Mouse (Mus musculus): Measurements from ENCODE around the gene Ano6.

Gene Ano6

DNA sequence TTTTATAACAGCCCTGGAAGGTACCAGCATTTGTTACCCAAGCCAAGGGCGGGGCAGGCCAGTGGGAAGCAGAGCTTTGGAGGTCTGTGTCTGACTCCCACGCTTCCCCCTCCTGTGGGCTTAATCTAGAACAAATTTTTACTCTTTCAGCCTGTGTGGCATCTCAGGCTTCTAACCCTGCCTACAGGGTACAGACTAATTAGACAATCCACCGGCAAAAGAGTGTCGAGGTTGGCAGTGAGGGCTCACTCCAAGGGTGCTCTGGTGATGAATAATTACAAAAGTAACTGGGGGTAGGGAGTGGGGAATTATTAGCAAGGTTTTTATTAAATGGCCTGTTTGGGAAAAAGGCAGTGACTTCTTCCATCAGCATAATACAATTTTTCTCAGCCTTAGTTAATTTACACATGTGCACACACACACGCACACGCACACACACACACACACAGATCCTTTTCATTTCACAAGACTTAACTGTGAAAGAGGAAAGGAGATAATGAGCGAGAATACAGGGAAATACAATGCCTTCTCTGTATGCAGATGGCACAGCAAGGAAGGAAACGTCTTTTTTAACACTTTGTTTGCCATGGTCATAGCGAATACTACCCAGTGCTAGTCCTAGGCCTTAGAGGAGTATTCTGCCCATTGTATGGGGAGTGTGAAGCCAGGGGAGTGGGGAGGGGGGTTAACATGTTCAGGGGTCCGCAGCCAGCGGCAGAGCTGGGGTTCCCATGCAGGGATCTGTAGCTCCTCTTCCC lies 155.5 kb downstream of the Ano6 start:
- DNase-seq = no peak

DNA sequence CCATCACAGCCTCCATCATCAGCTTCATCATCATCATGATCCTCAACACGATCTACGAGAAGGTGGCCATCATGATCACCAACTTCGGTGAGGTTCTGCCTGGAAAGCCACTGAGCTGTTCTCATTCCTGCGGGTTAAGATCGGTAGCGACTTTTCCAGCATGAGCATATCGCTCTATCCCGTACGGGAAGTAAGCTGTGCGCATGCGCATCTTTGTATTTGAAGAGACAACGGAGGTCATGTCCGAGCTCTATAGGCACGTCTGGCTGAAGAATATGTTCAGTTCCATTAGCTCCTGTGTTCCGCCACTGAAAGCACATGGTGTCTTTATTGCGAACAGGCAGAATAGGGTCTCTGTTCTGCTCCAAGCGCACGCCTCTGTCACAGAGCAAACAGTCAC lies 157.8 kb downstream of the Ano6 start:
- DNase-seq = no peak

DNA sequence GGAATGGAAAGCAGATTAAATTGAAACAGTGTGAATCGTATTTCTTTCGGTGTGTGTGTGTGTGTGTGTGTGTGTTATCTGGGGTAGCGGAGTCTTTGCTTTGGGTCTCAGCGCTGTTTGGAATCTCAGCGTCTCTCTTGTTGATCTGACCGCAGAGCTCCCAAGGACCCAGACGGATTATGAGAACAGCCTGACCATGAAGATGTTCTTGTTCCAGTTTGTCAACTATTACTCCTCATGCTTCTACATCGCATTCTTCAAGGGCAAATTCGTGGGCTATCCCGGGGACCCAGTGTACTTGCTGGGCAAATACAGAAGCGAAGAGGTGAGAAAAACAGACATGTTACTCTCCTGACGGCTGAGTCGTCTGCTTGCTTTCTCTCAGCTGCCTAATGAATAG lies 158.7 kb downstream of the Ano6 start:
- no peak for DNase-seq

- no peak for DNase-seq
Observed at GRCm38 (mm10) chr15:95951497-95951896, 160.9 kb downstream of the Ano6 start.

DNA sequence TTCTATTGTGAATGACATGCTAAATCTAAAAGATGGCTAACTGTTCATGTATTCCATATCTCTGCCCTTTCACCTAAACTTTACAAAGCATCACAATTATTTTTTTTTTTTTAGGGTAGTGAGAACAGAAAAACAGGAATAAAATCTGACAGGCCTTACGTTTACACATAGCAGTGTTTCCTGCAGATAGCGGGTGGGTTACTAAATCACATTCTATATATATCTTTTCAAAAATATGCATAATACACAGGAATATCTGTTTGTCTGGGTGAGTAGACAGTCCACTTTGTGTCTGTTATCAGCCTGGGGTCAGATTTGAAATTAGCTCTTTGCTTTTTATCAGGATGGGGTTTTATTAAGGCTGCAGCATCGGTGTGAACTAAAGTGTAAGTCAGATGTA lies 166.0 kb downstream of the Ano6 start:
- DNase-seq = no peak

DNA sequence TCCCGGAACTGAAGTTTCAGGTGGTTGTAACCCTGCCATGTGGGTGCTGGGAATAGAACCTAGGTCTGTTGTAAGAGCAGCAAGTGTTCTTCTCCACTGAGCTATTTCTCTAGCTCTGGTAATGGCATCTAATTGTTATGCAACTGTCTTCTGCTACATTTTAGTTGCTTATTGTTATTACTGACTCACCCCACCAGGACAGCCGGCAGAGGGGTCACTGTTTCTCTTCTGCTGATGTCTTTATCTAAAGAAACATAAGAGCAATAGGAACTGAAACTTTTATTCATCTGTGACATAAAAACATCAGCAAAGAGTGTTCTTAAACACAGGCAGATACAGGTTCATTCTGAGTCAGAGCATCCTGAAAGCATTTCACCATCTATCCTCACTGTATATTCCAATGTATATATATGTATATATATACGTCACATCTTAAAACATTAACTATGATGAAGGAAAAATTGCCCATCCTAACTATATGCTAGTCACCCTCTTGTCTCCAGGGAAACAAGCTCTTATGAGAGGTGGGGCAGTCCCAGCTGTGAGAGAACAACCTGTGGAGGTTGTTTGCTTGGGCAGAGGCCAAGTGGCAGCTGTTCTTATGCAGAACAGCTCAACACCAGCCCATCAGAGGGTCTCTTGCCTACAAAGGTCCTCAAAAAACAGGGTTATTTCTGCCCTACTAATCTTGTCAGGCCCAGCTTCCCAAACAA lies 171.9 kb downstream of the Ano6 start:
- no peak for DNase-seq

- no peak for DNase-seq
Observed at GRCm38 (mm10) chr15:95963124-95963482, 172.5 kb downstream of the Ano6 start.

GRCm38 (mm10) chr15:95963533-95964250 lies 173.0 kb downstream of the Ano6 start:
- DNase-seq = no peak

GRCm38 (mm10) chr15:95964251-95964561 lies 173.6 kb downstream of the Ano6 start:
- DNase-seq = no peak

DNA sequence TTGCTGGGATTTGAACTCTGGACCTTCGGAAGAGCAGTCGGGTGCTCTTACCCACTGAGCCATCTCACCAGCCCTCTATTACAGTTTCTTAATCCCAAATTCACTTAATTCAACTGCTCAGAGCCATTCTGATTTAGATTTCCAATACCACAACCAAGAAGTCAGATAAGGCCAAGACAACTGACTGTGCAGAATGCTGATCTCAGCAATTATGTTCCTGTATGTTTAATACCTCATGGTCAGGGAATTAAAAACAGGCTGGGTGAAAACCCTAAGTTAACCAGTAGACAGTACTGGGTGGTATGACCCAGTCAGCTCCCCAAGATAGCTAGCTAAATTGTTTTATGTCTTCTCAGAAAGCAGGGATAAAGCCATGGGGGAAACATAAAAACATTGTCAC lies 176.3 kb downstream of the Ano6 start:
- DNase-seq = no peak

GRCm38 (mm10) chr15:95967516-95968196 lies 177.0 kb downstream of the Ano6 start:
- no peak for DNase-seq

- no peak for DNase-seq
Observed at GRCm38 (mm10) chr15:95969596-95969995, 179.0 kb downstream of the Ano6 start.

DNA sequence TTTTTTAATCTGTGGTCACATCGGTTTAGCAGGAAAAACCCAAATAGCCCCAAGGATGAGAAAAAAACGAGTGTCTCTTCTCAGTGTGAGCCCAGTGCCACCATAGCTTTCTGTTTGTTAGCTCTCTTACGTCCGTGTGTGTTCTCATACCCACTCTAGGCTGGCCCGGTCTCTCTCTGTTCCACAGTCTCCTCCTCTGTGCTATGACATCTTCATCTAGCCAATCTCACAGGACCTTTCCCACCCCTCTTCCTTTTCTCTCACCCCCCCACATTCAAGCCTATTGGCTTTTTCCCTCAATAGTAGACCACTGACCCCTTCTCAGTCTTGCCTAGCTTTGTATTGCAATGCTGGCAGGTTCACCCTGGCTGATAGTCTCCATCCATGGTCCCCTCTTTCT lies 179.5 kb downstream of the Ano6 start:
- DNase-seq = no peak

- no peak for DNase-seq
Observed at GRCm38 (mm10) chr15:95970691-95971090, 180.0 kb downstream of the Ano6 start.

- no peak for DNase-seq
Observed at GRCm38 (mm10) chr15:95971302-95971701, 180.7 kb downstream of the Ano6 start.

- DNase-seq = no peak
Observed at GRCm38 (mm10) chr15:95972156-95972555, 181.5 kb downstream of the Ano6 start.

DNA sequence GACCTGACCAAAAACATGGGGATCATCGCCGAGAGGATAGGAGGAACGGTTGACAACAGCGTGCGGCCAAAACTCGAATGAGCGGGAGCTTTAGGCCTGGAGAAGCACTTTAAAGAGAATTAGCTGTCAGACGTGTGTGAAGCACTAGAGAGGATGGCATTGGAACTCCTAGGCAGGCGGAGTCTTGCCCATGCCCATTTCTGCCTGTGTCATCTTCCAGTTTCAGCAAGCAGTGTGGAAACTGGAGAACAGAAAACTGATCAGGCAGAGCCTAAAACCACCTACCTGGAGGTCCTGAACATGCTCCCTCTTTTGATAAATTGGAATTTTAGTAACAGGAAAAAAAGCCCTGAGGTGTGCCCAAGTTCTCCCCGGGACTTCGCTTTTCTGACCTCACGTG lies 182.0 kb downstream of the Ano6 start:
- no peak for DNase-seq

DNA sequence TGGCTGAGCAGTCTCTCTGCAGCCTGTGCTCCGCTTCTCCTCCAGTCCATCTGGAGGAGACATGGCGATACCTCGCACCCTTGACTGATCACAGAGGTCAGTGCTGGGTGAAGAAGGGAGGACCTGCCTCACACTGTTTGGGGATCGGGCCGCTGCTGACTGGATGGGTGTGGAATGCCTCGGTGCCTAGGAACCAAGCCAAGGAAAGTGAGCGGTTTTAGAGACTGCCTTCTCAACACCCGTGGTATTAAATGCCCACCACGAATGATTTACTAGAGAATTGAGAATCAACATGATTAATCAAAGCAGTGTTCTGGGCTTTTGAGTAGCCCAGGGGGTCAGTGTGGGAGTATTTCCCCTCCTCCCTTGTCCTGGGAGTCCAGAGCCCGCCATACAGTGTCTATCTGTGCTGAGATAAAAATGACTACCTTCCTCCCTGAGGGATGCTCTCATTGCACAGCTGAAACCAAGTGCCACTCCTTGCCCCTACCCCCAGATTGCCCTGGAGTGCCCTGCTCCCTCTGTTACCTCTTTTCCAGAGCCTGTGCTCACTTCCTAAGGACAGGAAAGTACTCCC lies 183.5 kb downstream of the Ano6 start:
- no peak for DNase-seq

GRCm38 (mm10) chr15:95976156-95976876 lies 185.7 kb downstream of the Ano6 start:
- no peak for DNase-seq

- no peak for DNase-seq
Observed at GRCm38 (mm10) chr15:95977169-95977938, 186.7 kb downstream of the Ano6 start.

GRCm38 (mm10) chr15:95977939-95978252 lies 187.3 kb downstream of the Ano6 start:
- DNase-seq = no peak

DNA sequence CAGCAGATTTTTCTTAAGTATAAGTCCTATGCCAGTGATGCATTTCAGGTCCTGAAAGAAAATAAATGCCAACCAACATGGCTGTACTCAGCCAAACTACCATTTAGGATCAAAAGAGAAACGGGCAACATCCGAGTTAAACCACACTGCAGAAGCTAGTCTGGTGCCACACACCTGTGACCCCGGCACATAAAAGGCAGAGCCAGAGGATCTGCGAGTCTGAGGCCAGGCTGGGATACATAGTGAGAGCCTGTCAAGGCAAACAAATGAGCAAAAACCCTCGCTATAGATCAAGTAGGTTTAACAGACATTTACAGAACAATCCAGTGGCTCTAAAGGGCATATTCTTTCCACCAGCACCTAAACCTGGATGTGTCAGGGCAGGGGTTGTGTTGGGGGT lies 190.0 kb downstream of the Ano6 start:
- DNase-seq = no peak

All from right cerebral cortex, postnatal 14 days (tissue).